Mouse (Mus musculus): ENCODE results near the gene Zfp955a. TPM values are rescaled to one million over a fixed set of nuclear protein-coding genes. Genes with fewer than 3 reads are reported as not detected.
"Not testable (repeated sequence)": the region's sequence is repeated elsewhere in the genome, so short reads cannot be mapped to it uniquely, and the experiment has no call there.

Gene Zfp955a
- 25.6 and 26.2 TPM in 2 replicates for polyA plus RNA-seq (2015; fragmentation: Nextera tagmentation; extraction: Ambion mirVana)

- ATAC-seq (replicated peaks) = peak; percentile 99
- not testable (repeated sequence) for H3K9me3 ChIP-seq; H3K9ac ChIP-seq (replicated peaks); H3K4me3 ChIP-seq; H3K27me3 ChIP-seq; H3K36me3 ChIP-seq; H3K27ac ChIP-seq (replicated peaks); H3K4me1 ChIP-seq
- 33% methylated on average over 1 of the region's 34 CpGs for WGBS
- peak within 1 kb of the TSS; percentile 17; the same call in 1 of the 2 replicates for H3K4me2 ChIP-seq (replicated peaks)
Measured at GRCm38 (mm10) chr17:33254530-33255318, at the start of gene Zfp955a. Gene Zfp955a, minus strand, starts transcription at chr17:33255145.

GRCm38 (mm10) chr17:33289876-33290149 is 34.9 kb upstream of the Zfp955a start:
- not testable (repeated sequence) for H3K4me3 ChIP-seq; H3K36me3 ChIP-seq; H3K27ac ChIP-seq (replicated peaks); H3K9me3 ChIP-seq; H3K27me3 ChIP-seq; H3K9ac ChIP-seq (replicated peaks); ATAC-seq (replicated peaks); H3K4me1 ChIP-seq
- H3K4me2 ChIP-seq (replicated peaks) = peak overlapping the region; percentile 8; the same call in 1 of the 2 replicates
- no CpG with 5 or more reads among the region's 9 CpGs for WGBS

GRCm38 (mm10) chr17:33289039-33289875 is 34.3 kb upstream of the Zfp955a start, which contains the start of gene Zfp955b:
Gene Zfp955b, plus strand, starts transcription at chr17:33289544.
- H3K9me3 ChIP-seq; H3K4me3 ChIP-seq; H3K27me3 ChIP-seq; H3K36me3 ChIP-seq; H3K9ac ChIP-seq (replicated peaks); H3K27ac ChIP-seq (replicated peaks); H3K4me1 ChIP-seq: not testable (repeated sequence)
- WGBS = no CpG with 5 or more reads among the region's 25 CpGs
- peak; percentile 99 for ATAC-seq (replicated peaks)
- H3K4me2 ChIP-seq (replicated peaks) = peak within 1 kb of the TSS; percentile 8; the same call in 1 of the 2 replicates

- no peak overlapping the region for H3K27ac ChIP-seq (replicated peaks)
- H3K27me3 ChIP-seq = 0 out of 2 replicates have a peak, but pooled peaks cover 5% of the 10 kb centered on the region
- 91% methylated on average over 9 of the region's 9 CpGs for WGBS
- no peak overlapping the region for H3K4me3 ChIP-seq
- no peaks in the 10 kb centered on the region for H3K4me1 ChIP-seq
- no peak overlapping the region for H3K9ac ChIP-seq (replicated peaks)
- ATAC-seq (replicated peaks) = no peak
- H3K4me2 ChIP-seq (replicated peaks) = no peak overlapping the region
- no peaks in the 10 kb centered on the region for H3K9me3 ChIP-seq
- no peaks in the 10 kb centered on the region for H3K36me3 ChIP-seq
Measured at GRCm38 (mm10) chr17:33268907-33269306, 14.0 kb upstream of the Zfp955a start.

GRCm38 (mm10) chr17:33264376-33264775 is 9.4 kb upstream of the Zfp955a start, which contains the start of gene Olfr63:
Gene Olfr63, plus strand, starts transcription at chr17:33264676.
- Histone ChIP-seq H3K36me3 (no peaks in the 10 kb centered on the region), H3K4me2 (replicated peaks) (no peak within 1 kb of the TSS), H3K4me3 (no peak within 1 kb of the TSS), H3K27me3 (0 out of 2 replicates have a peak, but pooled peaks cover 5% of the 10 kb centered on the region), H3K27ac (replicated peaks) (no peak within 1 kb of the TSS), H3K4me1 (no peaks in the 10 kb centered on the region), H3K9ac (replicated peaks) (no peak within 1 kb of the TSS), H3K9me3 (no peaks in the 10 kb centered on the region)
- 84% methylated on average over 1 of the region's 1 CpGs for WGBS
- ATAC-seq (replicated peaks) = no peak

- ATAC-seq (replicated peaks); H3K9ac ChIP-seq (replicated peaks); H3K4me1 ChIP-seq; H3K27me3 ChIP-seq; H3K9me3 ChIP-seq; H3K4me2 ChIP-seq (replicated peaks); H3K36me3 ChIP-seq; H3K27ac ChIP-seq (replicated peaks); H3K4me3 ChIP-seq: not testable (repeated sequence)
- no CpG with 5 or more reads among the region's 2 CpGs for WGBS
Measured at GRCm38 (mm10) chr17:33255319-33255657, 343 bp upstream of the Zfp955a start.

- H3K4me2 ChIP-seq (replicated peaks); H3K9ac ChIP-seq (replicated peaks); ATAC-seq (replicated peaks); H3K27ac ChIP-seq (replicated peaks); H3K4me3 ChIP-seq; H3K27me3 ChIP-seq; H3K4me1 ChIP-seq: not testable (repeated sequence)
- Histone ChIP-seq H3K36me3 (peaks cover 14% of the 10 kb centered on the region), H3K9me3 (peaks cover 13% of the 10 kb centered on the region)
- 98% methylated on average over 1 of the region's 1 CpGs for WGBS
Measured at GRCm38 (mm10) chr17:33236646-33237045, 18.3 kb downstream of the Zfp955a start.

GRCm38 (mm10) chr17:33221590-33221989 is 33.4 kb downstream of the Zfp955a start, which contains the start of gene Olfr1564:
Gene Olfr1564, minus strand, starts transcription at chr17:33221690.
- 77% methylated on average over 2 of the region's 2 CpGs for WGBS
- H3K4me1 ChIP-seq = no peaks in the 10 kb centered on the region

GRCm38 (mm10) chr17:33191002-33191401 is 63.9 kb downstream of the Zfp955a start, which contains the start of gene Olfr239:
Gene Olfr239, plus strand, starts transcription at chr17:33191302.
- not testable (repeated sequence) for H3K27ac ChIP-seq (replicated peaks); H3K4me3 ChIP-seq; H3K9ac ChIP-seq (replicated peaks); H3K36me3 ChIP-seq; ATAC-seq (replicated peaks); H3K9me3 ChIP-seq; H3K4me2 ChIP-seq (replicated peaks); H3K27me3 ChIP-seq; H3K4me1 ChIP-seq
- whole genome bisulfite sequencing = no CpG with 5 or more reads among the region's 2 CpGs

More at GRCm38 (mm10) chr17:33221590-33221989, 33.4 kb downstream of the Zfp955a start, which contains the start of gene Olfr1564:
- Histone ChIP-seq H3K4me3 (no peak within 1 kb of the TSS), H3K27ac (replicated peaks) (no peak within 1 kb of the TSS), H3K36me3 (no peaks in the 10 kb centered on the region), H3K9me3 (peaks cover 2% of the 10 kb centered on the region; the same call in 1 of the 2 replicates), H3K27me3 (no peaks in the 10 kb centered on the region), H3K9ac (replicated peaks) (no peak within 1 kb of the TSS), H3K4me2 (replicated peaks) (no peak within 1 kb of the TSS)
- ATAC-seq (replicated peaks) = no peak

Other genes with a start within 250 kb of the Zfp955a start
- 28.8 and 30.1 TPM in 2 replicates for gene Zfp763, start 221.7 kb downstream of the Zfp955a start, polyA plus RNA-seq (2015; fragmentation: Nextera tagmentation; extraction: Ambion mirVana)
- not detected in 2 replicates for gene 4921501E09Rik, start 187.1 kb downstream of the Zfp955a start, polyA plus RNA-seq (2015; fragmentation: Nextera tagmentation; extraction: Ambion mirVana)
- 22.5 and 25.3 TPM in 2 replicates for gene Zfp563, start 165.8 kb downstream of the Zfp955a start, polyA plus RNA-seq (2015; fragmentation: Nextera tagmentation; extraction: Ambion mirVana)
- gene Morc2b, start 115.5 kb downstream of the Zfp955a start, polyA plus RNA-seq (2015; fragmentation: Nextera tagmentation; extraction: Ambion mirVana) = 0.39 and 0.51 TPM in 2 replicates
- 0.04 and 0.08 TPM in 2 replicates for gene Olfr55, start 86.7 kb downstream of the Zfp955a start, polyA plus RNA-seq (2015; fragmentation: Nextera tagmentation; extraction: Ambion mirVana)
- gene Olfr239, start 63.8 kb downstream of the Zfp955a start, polyA plus RNA-seq (2015; fragmentation: Nextera tagmentation; extraction: Ambion mirVana) = not detected in 2 replicates
- gene Olfr1564, start 33.5 kb downstream of the Zfp955a start, polyA plus RNA-seq (2015; fragmentation: Nextera tagmentation; extraction: Ambion mirVana) = 0.05 TPM in 1 of 2 replicates, not detected in the other
- gene Olfr63, start 9.5 kb upstream of the Zfp955a start, polyA plus RNA-seq (2015; fragmentation: Nextera tagmentation; extraction: Ambion mirVana) = 0.05 and 0.08 TPM in 2 replicates
- gene Zfp955b, start 34.4 kb upstream of the Zfp955a start, polyA plus RNA-seq (2015; fragmentation: Nextera tagmentation; extraction: Ambion mirVana) = 20.6 and 21.9 TPM in 2 replicates
- gene Zfp81, start 103.7 kb upstream of the Zfp955a start, polyA plus RNA-seq (2015; fragmentation: Nextera tagmentation; extraction: Ambion mirVana) = 21.1 and 21.7 TPM in 2 replicates
- gene Zfp101, start 139.5 kb upstream of the Zfp955a start, polyA plus RNA-seq (2015; fragmentation: Nextera tagmentation; extraction: Ambion mirVana) = 20.2 and 20.6 TPM in 2 replicates
- gene Actl9, start 177.8 kb upstream of the Zfp955a start, polyA plus RNA-seq (2015; fragmentation: Nextera tagmentation; extraction: Ambion mirVana) = not detected in 2 replicates

All from forebrain, embryonic 15.5 days (tissue).